Mouse (Mus musculus): ENCODE results near the gene Knl1. TPM values are rescaled to one million over a fixed set of nuclear protein-coding genes. Genes with fewer than 3 reads are reported as not detected.

The Knl1 gene
- polyA plus RNA-seq, 1 experiment from 2014 or later, result 35.2 TPM

GRCm38 (mm10) chr2:119019538-119019937 lies 27.4 kb upstream of the Knl1 start:
- no peak for ATAC-seq
- 71% methylated on average over 4 of the region's 4 CpGs for WGBS (ENCODE audit: insufficient replicate concordance)
- Histone ChIP-seq H3K4me2 (ENCODE audit: low read depth, low read length) (no peak overlapping the region), H3K36me3 (replicated peaks; ENCODE audit: insufficient read depth, low read length) (peaks cover 55% of the 10 kb centered on the region), H3K27ac (ENCODE audit: low read depth) (no peak overlapping the region), H3K27me3 (ENCODE audit: insufficient read depth, low read length) (no peaks in the 10 kb centered on the region), H3K4me1 (ENCODE audit: insufficient read depth) (peaks cover 9% of the 10 kb centered on the region), H3K9ac (replicated peaks) (no peak overlapping the region), H3K4me3 (ENCODE audit: low read depth, low read length) (no peak overlapping the region), H3K9me3 (ENCODE audit: low read length) (no peaks in the 10 kb centered on the region)
- no peak for TF ChIP-seq CTCF (IDR thresholded peaks at IDR 0.05; ENCODE audit: low read depth)
- no peak for TF ChIP-seq EP300 (IDR thresholded peaks at IDR 0.05; ENCODE audit: low read depth)
- DNase-seq, result no peak

- H3K36me3 ChIP-seq (replicated peaks; ENCODE audit: insufficient read depth, low read length), result peaks cover 58% of the 10 kb centered on the region
- H3K27me3 ChIP-seq (ENCODE audit: insufficient read depth, low read length), result no peaks in the 10 kb centered on the region
- DNase-seq, result no peak
- no peaks in the 10 kb centered on the region for H3K9me3 ChIP-seq (ENCODE audit: low read length)
- peaks cover 10% of the 10 kb centered on the region for H3K4me1 ChIP-seq (ENCODE audit: insufficient read depth)
- WGBS (ENCODE audit: insufficient replicate concordance), result 92% methylated on average over 6 of the region's 6 CpGs
- no peak overlapping the region for H3K4me2 ChIP-seq (ENCODE audit: low read depth, low read length)
- no peak overlapping the region for H3K4me3 ChIP-seq (ENCODE audit: low read depth, low read length)
- no peak for TF ChIP-seq CTCF (IDR thresholded peaks at IDR 0.05; ENCODE audit: low read depth)
- H3K27ac ChIP-seq (ENCODE audit: low read depth), result no peak overlapping the region
- H3K9ac ChIP-seq (replicated peaks), result no peak overlapping the region
- no peak for ATAC-seq
Observed at GRCm38 (mm10) chr2:119023154-119023660, 23.7 kb upstream of the Knl1 start.

GRCm38 (mm10) chr2:119024536-119025238 lies 22.2 kb upstream of the Knl1 start:
- WGBS (ENCODE audit: insufficient replicate concordance), result 42% methylated on average over 9 of the region's 9 CpGs
- peak; percentile 74 for TF ChIP-seq CTCF (IDR thresholded peaks at IDR 0.05; ENCODE audit: low read depth)
- peak; percentile 95 for TF ChIP-seq EP300 (IDR thresholded peaks at IDR 0.05; ENCODE audit: low read depth)
- Histone ChIP-seq H3K9me3 (ENCODE audit: low read length) (no peaks in the 10 kb centered on the region), H3K27ac (ENCODE audit: low read depth) (peak overlapping the region; percentile 50), H3K9ac (replicated peaks) (no peak overlapping the region), H3K36me3 (replicated peaks; ENCODE audit: insufficient read depth, low read length) (peaks cover 46% of the 10 kb centered on the region), H3K4me3 (ENCODE audit: low read depth, low read length) (no peak overlapping the region), H3K4me1 (ENCODE audit: insufficient read depth) (peaks cover 20% of the 10 kb centered on the region), H3K27me3 (ENCODE audit: insufficient read depth, low read length) (no peaks in the 10 kb centered on the region), H3K4me2 (ENCODE audit: low read depth, low read length) (peak overlapping the region; percentile 23)
- DNase-seq (peak; percentile 29), ATAC-seq (peak; percentile 76)

- Histone ChIP-seq H3K36me3 (replicated peaks; ENCODE audit: insufficient read depth, low read length) (peaks cover 44% of the 10 kb centered on the region), H3K4me3 (ENCODE audit: low read depth, low read length) (no peak overlapping the region), H3K9ac (replicated peaks) (no peak overlapping the region), H3K4me1 (ENCODE audit: insufficient read depth) (peaks cover 21% of the 10 kb centered on the region), H3K9me3 (ENCODE audit: low read length) (no peaks in the 10 kb centered on the region), H3K27ac (ENCODE audit: low read depth) (peak overlapping the region; percentile 50; the same call in 1 of the 2 replicates), H3K27me3 (ENCODE audit: insufficient read depth, low read length) (no peaks in the 10 kb centered on the region), H3K4me2 (ENCODE audit: low read depth, low read length) (peak overlapping the region; percentile 23)
- DNase-seq (no peak), ATAC-seq (no peak)
- 66% methylated on average over 4 of the region's 4 CpGs for WGBS (ENCODE audit: insufficient replicate concordance)
- TF ChIP-seq EP300 (IDR thresholded peaks at IDR 0.05; ENCODE audit: low read depth) (no peak), CTCF (IDR thresholded peaks at IDR 0.05; ENCODE audit: low read depth) (no peak)
Observed at GRCm38 (mm10) chr2:119025239-119025616, 21.7 kb upstream of the Knl1 start.

- no peak overlapping the region for H3K4me3 ChIP-seq (ENCODE audit: low read depth, low read length)
- peaks cover 27% of the 10 kb centered on the region for H3K36me3 ChIP-seq (replicated peaks; ENCODE audit: insufficient read depth, low read length)
- no peak overlapping the region for H3K9ac ChIP-seq (replicated peaks)
- TF ChIP-seq CTCF (IDR thresholded peaks at IDR 0.05; ENCODE audit: low read depth), result no peak
- no peak for TF ChIP-seq EP300 (IDR thresholded peaks at IDR 0.05; ENCODE audit: low read depth)
- DNase-seq, result no peak
- H3K27me3 ChIP-seq (ENCODE audit: insufficient read depth, low read length), result no peaks in the 10 kb centered on the region
- H3K4me2 ChIP-seq (ENCODE audit: low read depth, low read length), result no peak overlapping the region
- H3K9me3 ChIP-seq (ENCODE audit: low read length), result no peaks in the 10 kb centered on the region
- ATAC-seq, result no peak
- no peak overlapping the region for H3K27ac ChIP-seq (ENCODE audit: low read depth)
- H3K4me1 ChIP-seq (ENCODE audit: insufficient read depth), result peaks cover 21% of the 10 kb centered on the region
- 91% methylated on average over 4 of the region's 4 CpGs for WGBS (ENCODE audit: insufficient replicate concordance)
Observed at GRCm38 (mm10) chr2:119026951-119027350, 20.0 kb upstream of the Knl1 start.

- no peaks in the 10 kb centered on the region for H3K27me3 ChIP-seq (ENCODE audit: insufficient read depth, low read length)
- ATAC-seq, result peak; percentile 95
Observed at GRCm38 (mm10) chr2:119028941-119029551, 17.9 kb upstream of the Knl1 start, which contains the start of gene Ccdc32. Ccdc32 (minus strand) TSS chr2:119029393.

More at GRCm38 (mm10) chr2:119028941-119029551, 17.9 kb upstream of the Knl1 start, which contains the start of gene Ccdc32:
- Histone ChIP-seq H3K27ac (ENCODE audit: low read depth) (peak within 1 kb of the TSS; percentile 61; the same call in 1 of the 2 replicates), H3K9me3 (ENCODE audit: low read length) (no peaks in the 10 kb centered on the region), H3K4me2 (ENCODE audit: low read depth, low read length) (peak within 1 kb of the TSS; percentile 96), H3K4me3 (ENCODE audit: low read depth, low read length) (peak within 1 kb of the TSS; percentile 86), H3K4me1 (ENCODE audit: insufficient read depth) (peaks cover 21% of the 10 kb centered on the region), H3K9ac (replicated peaks) (peak within 1 kb of the TSS; percentile 87), H3K36me3 (replicated peaks; ENCODE audit: insufficient read depth, low read length) (peaks cover 9% of the 10 kb centered on the region; the same call in 1 of the 2 replicates)
- WGBS (ENCODE audit: insufficient replicate concordance), result 1% methylated on average over 28 of the region's 28 CpGs
- DNase-seq, result peak; percentile 96
- TF ChIP-seq EP300 (IDR thresholded peaks at IDR 0.05; ENCODE audit: low read depth) (no peak), CTCF (IDR thresholded peaks at IDR 0.05; ENCODE audit: low read depth) (no peak)
